Mouse (Mus musculus) megakaryocyte, adult 5-6 weeks (primary cell): Measurements from ENCODE around the gene Theg. TPM values are rescaled to one million over a fixed set of nuclear protein-coding genes. Genes with fewer than 3 reads are reported as not detected.

Experiments
- ATAC-seq: 2 replicates; pipeline ENCODE4 v1.8.0; 2016; ENCODE audit warnings: mild to moderate bottlenecking, inconsistent platforms; ENCODE audit not compliant: poor library complexity, severe bottlenecking
- total RNA-seq, 2 experiments: library from RNA; stranded (forward) in 1 of 2; stranded (reverse) in 1 of 2; fragments of 153-499, 151-499 nt in 1 of 2; fragments of 221-1000, 200-1000 nt in 1 of 2; gene quantifications; 2 replicates each; pipeline versions ENCODE4 v1.2.3 to v1.2.4; 2015 to 2017

Theg gene
- total RNA-seq (2015) (not detected in 2 replicates), total RNA-seq (2017) (not detected in 2 replicates)

GRCm38 (mm10) chr10:79587061-79587751 is at the start of gene Theg:
Gene Theg, minus strand, starts transcription at chr10:79587331.
- no peak for ATAC-seq

GRCm38 (mm10) chr10:79636287-79636686 is 49.2 kb upstream of the Theg start:
- no peak for ATAC-seq

- ATAC-seq: no peak
Observed at GRCm38 (mm10) chr10:79633006-79633777, 46.1 kb upstream of the Theg start.

GRCm38 (mm10) chr10:79631432-79631831 is 44.3 kb upstream of the Theg start:
- ATAC-seq: no peak

- ATAC-seq: no peak
Observed at GRCm38 (mm10) chr10:79628377-79628776, 41.2 kb upstream of the Theg start.

- ATAC-seq: no peak
Observed at GRCm38 (mm10) chr10:79626156-79626555, 39.0 kb upstream of the Theg start.

GRCm38 (mm10) chr10:79625398-79625797 is 38.3 kb upstream of the Theg start:
- no peak for ATAC-seq

GRCm38 (mm10) chr10:79623950-79624349 is 36.8 kb upstream of the Theg start:
- no peak for ATAC-seq

GRCm38 (mm10) chr10:79616376-79616775 is 29.2 kb upstream of the Theg start:
- no peak for ATAC-seq

GRCm38 (mm10) chr10:79615860-79616259 is 28.7 kb upstream of the Theg start:
- ATAC-seq: no peak

GRCm38 (mm10) chr10:79614305-79614643 is 27.1 kb upstream of the Theg start:
- no peak for ATAC-seq

- ATAC-seq: peak; percentile 38; the same call in 1 of the 2 replicates
Observed at GRCm38 (mm10) chr10:79613578-79614304, 26.6 kb upstream of the Theg start, which contains the start of gene C2cd4c. Gene C2cd4c, minus strand, starts transcription at chr10:79614025.

- ATAC-seq: peak; percentile 43
Observed at GRCm38 (mm10) chr10:79612192-79613135, 25.3 kb upstream of the Theg start.

GRCm38 (mm10) chr10:79611296-79611695 is 24.2 kb upstream of the Theg start:
- no peak for ATAC-seq

- ATAC-seq: no peak
Observed at GRCm38 (mm10) chr10:79609276-79609675, 22.1 kb upstream of the Theg start.

GRCm38 (mm10) chr10:79607892-79608291 is 20.8 kb upstream of the Theg start:
- ATAC-seq: no peak

GRCm38 (mm10) chr10:79606537-79606936 is 19.4 kb upstream of the Theg start:
- ATAC-seq: no peak

- no peak for ATAC-seq
Observed at GRCm38 (mm10) chr10:79597936-79598230, 10.8 kb upstream of the Theg start.

GRCm38 (mm10) chr10:79597051-79597935 is 10.2 kb upstream of the Theg start:
- ATAC-seq: no peak

- no peak; the same call in 1 of the 2 replicates for ATAC-seq
Observed at GRCm38 (mm10) chr10:79595590-79595929, 8.4 kb upstream of the Theg start.
